Mouse (Mus musculus) kidney, postnatal 0 days (tissue): ENCODE measurements around the gene Ddx6. TPM values are rescaled to one million over a fixed set of nuclear protein-coding genes. Genes with fewer than 3 reads are reported as not detected.

Experiments used
- ATAC-seq: fragments of 200-750 bp; cut with Nextera tagmentation; replicated peaks from 2 replicates; pipeline ENCODE4 v1.8.0; 2017; ENCODE audit warnings: low read depth, moderate number of reproducible peaks, moderate TSS enrichment, moderate library complexity; ENCODE audit not compliant: low FRiP score
- DNase-seq: peaks from one replicate; pipeline ENCODE4 v3.0.0-alpha.2; 2016; ENCODE audit warnings: low spot score
- H3K27ac ChIP-seq: fragments of 300-500 bp; sonication (generic); 2 replicates; pipeline ENCODE4 v1.5.1; 2014; ENCODE audit warnings: mild to moderate bottlenecking
- H3K27me3 ChIP-seq: fragments of 300-500 bp; sonication (generic); 2 replicates; pipeline ENCODE4 v1.6.1; 2014; ENCODE audit warnings: low read length, mixed read lengths; ENCODE audit not compliant: insufficient read depth
- H3K36me3 ChIP-seq: fragments of 300-500 bp; sonication (generic); 2 replicates; pipeline ENCODE4 v1.6.1; 2014; ENCODE audit warnings: low read length, mixed read lengths; ENCODE audit not compliant: insufficient read depth
- H3K4me1 ChIP-seq: fragments of 300-500 bp; sonication (generic); replicated peaks from 2 replicates; pipeline ENCODE4 v1.6.1; 2014; ENCODE audit warnings: antibody characterized with exemption, low read length, mixed read lengths; ENCODE audit not compliant: insufficient read depth
- H3K4me2 ChIP-seq: fragments of 300-500 bp; sonication (generic); 2 replicates; pipeline ENCODE4 v1.6.1; 2014; ENCODE audit warnings: mild to moderate bottlenecking, low read length, moderate library complexity, mixed read lengths
- H3K4me3 ChIP-seq: fragments of 300-500 bp; sonication (generic); replicated peaks from 2 replicates; pipeline ENCODE4 v1.5.1; 2014; ENCODE audit warnings: low read depth, low read length
- H3K9ac ChIP-seq: fragments of 300-500 bp; sonication (generic); 2 replicates; pipeline ENCODE4 v1.6.1; 2014; ENCODE audit warnings: low read depth, low read length
- H3K9me3 ChIP-seq: fragments of 300-500 bp; sonication (generic); replicated peaks from 2 replicates; pipeline ENCODE4 v1.6.1; 2016; ENCODE audit warnings: low read length, inconsistent platforms, mixed read lengths
- CTCF ChIP-seq: IDR thresholded peaks from 2 replicates; pipeline ENCODE4 v1.5.1; 2016; ENCODE audit warnings: antibody characterized with exemption, low read depth, mild to moderate bottlenecking, moderate library complexity
- WGBS: fragments of 180-500 bp; shearing (Covaris S2); extraction: QIAGEN DNeasy Blood & Tissue Kit; methylation state at CpG from one replicate; pipeline ENCODE4 v1.1.7; 2014; 5-methylcytosine and 5-hydroxymethylcytosine counted together
- polyA plus RNA-seq: library from polyadenylated mRNA; unstranded; fragments of >200 nt; fragmentation: Nextera tagmentation; extraction: Ambion mirVana; gene quantifications from 2 replicates; pipeline ENCODE4 v1.2.1, GENCODE M21; 2015

Gene Ddx6
- polyA plus RNA-seq, 1 experiment from 2014 or later, result 13.8 TPM

DNA sequence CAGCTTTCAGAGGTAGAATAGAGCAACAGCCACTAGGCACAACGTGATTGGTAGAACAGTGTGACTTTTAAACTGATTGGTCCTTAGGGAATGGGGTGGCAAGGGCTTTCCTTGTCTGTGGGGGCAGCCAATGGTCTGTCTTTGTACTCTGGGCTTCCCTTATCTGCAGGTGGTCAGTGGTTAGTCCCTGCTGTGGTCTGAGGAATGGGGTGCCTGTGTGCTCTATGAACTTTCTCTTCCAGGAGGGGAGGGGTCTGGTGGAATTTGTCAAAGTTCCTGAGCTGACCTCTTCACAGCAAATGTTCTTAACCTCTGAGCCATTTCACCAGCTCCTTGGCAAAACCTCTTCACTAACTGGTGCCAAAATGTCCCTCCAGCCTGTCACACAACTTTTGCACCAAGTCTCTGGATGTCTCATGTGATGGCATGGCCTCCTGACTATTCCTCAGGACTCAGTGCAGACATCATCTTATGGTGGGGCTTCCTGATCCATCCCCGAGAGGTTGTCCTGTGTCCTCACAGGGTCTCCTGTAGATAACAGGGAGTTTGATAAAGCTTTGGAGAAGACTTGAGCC lies 67.7 kb downstream of the Ddx6 start:
- Histone ChIP-seq H3K27me3 (no peaks in the 10 kb centered on the region), H3K27ac (no peak overlapping the region), H3K4me3 (no peak overlapping the region), H3K9me3 (no peaks in the 10 kb centered on the region), H3K9ac (no peak overlapping the region), H3K36me3 (no peaks in the 10 kb centered on the region), H3K4me1 (no peaks in the 10 kb centered on the region), H3K4me2 (no peak overlapping the region)
- DNase-seq, result no peak
- 66% methylated on average over 2 of the region's 2 CpGs for WGBS
- no peak for ATAC-seq
- no peak for TF ChIP-seq CTCF

DNA sequence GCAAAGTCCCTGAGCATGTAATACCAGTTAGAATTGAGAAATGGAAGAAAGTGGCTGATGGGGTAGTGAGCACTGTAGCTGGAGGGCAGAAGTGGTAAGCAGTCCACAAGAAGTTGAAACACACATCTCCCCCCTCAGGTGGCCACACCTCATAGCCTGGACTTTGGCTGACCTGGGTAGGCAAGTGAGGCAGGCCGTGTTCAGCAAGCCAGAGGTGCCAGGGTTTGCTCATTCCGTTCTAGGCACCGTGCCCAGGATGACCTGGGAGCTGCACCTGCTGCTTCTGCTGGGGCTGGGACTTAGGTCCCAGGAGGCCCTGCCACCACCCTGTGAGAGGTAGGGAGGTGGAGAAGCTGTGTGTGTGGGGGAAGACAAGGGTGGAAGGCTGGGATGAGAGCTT lies 68.3 kb downstream of the Ddx6 start, which contains the start of gene Treh:
Gene Treh (plus strand): TSS at position 229 of the 400 bp plus-strand sequence.
- no peak for TF ChIP-seq CTCF
- Histone ChIP-seq H3K9ac (no peak within 1 kb of the TSS), H3K27ac (no peak within 1 kb of the TSS), H3K36me3 (no peaks in the 10 kb centered on the region), H3K4me2 (no peak within 1 kb of the TSS), H3K27me3 (no peaks in the 10 kb centered on the region), H3K9me3 (no peaks in the 10 kb centered on the region), H3K4me1 (no peaks in the 10 kb centered on the region), H3K4me3 (no peak within 1 kb of the TSS)
- WGBS, result 77% methylated on average over 3 of the region's 3 CpGs
- DNase-seq, result no peak
- ATAC-seq, result no peak

DNA sequence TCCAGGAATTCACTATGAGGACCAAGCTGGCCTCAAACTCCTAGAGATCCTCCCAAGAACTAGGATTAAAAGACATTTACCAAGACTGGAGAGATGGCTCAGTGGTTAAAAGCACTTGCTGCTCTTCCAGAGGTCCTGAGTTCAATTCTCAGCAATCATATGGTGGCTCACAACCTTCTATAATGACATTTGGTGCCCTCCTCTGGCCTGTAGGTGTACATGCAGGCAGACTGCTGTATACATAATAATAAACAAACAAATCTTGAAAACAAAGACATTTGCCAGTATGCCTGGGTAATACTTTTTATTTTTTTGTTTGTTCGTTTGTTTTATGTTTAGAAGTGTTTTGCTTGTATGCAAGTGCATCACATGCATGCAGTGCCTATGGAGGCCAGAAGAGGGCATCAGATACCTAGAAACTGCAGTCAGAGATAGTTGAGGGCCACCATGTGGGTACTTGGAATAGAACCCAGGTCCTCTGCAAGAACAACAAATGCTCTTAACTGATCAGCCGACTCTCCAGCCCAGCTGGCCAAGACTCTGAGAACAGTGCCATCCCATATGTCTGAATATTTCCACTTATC lies 73.7 kb downstream of the Ddx6 start:
- H3K4me1 ChIP-seq, result no peaks in the 10 kb centered on the region
- no peak overlapping the region for H3K4me3 ChIP-seq
- H3K9me3 ChIP-seq, result no peaks in the 10 kb centered on the region
- TF ChIP-seq CTCF, result peak; percentile 55
- no peak overlapping the region for H3K27ac ChIP-seq
- H3K27me3 ChIP-seq, result no peaks in the 10 kb centered on the region
- no peak overlapping the region for H3K4me2 ChIP-seq
- DNase-seq, result no peak
- no peak overlapping the region for H3K9ac ChIP-seq
- 89% methylated on average over 2 of the region's 2 CpGs for WGBS
- no peaks in the 10 kb centered on the region for H3K36me3 ChIP-seq
- ATAC-seq, result no peak

DNA sequence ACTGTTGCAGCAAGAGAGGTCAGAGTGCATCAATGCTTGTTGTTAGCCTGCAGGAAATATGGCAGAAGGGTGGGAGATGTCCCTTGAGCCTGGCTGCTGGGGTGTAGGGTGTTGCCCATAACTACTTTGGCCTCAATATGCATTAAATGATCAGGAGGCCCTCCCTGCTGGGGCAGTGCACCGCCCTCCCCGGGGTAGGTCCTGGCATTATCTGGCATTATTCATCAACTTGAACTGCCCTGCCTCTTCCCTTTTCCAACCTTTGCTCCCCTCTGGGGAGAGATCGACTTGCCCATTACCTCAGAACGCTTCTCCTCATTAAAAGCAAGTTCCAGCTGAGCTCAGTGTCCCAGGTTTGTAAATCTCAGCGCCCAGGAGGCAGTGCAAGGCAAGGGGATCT lies 74.9 kb downstream of the Ddx6 start:
- Histone ChIP-seq H3K4me2 (no peak overlapping the region), H3K27me3 (no peaks in the 10 kb centered on the region), H3K36me3 (no peaks in the 10 kb centered on the region), H3K4me3 (no peak overlapping the region), H3K4me1 (no peaks in the 10 kb centered on the region), H3K9me3 (no peaks in the 10 kb centered on the region), H3K9ac (no peak overlapping the region), H3K27ac (no peak overlapping the region)
- no peak for ATAC-seq
- TF ChIP-seq CTCF, result no peak
- 60% methylated on average over 5 of the region's 5 CpGs for WGBS
- no peak for DNase-seq

DNA sequence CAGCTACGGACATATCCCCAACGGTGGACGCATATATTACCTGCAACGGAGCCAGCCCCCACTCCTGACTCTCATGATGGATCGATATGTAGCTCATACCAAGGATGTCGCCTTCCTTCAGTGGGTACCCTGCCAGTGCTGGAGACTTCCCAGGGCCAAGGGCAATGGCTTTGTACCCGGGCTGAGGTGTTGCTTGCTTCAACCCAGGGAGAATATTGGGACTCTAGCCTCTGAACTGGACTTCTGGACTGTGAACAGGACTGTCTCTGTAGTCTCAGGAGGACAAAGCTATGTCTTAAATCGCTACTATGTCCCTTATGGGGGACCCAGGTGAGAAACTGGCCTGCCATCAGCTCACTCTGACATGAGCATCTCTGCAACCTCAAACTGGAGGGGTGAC lies 78.4 kb downstream of the Ddx6 start:
- Histone ChIP-seq H3K9ac (no peak overlapping the region), H3K4me3 (no peak overlapping the region), H3K36me3 (peaks cover 7% of the 10 kb centered on the region; the same call in 1 of the 2 replicates), H3K27me3 (no peaks in the 10 kb centered on the region), H3K4me1 (peaks cover 7% of the 10 kb centered on the region), H3K9me3 (no peaks in the 10 kb centered on the region), H3K27ac (no peak overlapping the region), H3K4me2 (no peak overlapping the region)
- no peak for TF ChIP-seq CTCF
- ATAC-seq (no peak), DNase-seq (no peak)
- 86% methylated on average over 8 of the region's 8 CpGs for WGBS

DNA sequence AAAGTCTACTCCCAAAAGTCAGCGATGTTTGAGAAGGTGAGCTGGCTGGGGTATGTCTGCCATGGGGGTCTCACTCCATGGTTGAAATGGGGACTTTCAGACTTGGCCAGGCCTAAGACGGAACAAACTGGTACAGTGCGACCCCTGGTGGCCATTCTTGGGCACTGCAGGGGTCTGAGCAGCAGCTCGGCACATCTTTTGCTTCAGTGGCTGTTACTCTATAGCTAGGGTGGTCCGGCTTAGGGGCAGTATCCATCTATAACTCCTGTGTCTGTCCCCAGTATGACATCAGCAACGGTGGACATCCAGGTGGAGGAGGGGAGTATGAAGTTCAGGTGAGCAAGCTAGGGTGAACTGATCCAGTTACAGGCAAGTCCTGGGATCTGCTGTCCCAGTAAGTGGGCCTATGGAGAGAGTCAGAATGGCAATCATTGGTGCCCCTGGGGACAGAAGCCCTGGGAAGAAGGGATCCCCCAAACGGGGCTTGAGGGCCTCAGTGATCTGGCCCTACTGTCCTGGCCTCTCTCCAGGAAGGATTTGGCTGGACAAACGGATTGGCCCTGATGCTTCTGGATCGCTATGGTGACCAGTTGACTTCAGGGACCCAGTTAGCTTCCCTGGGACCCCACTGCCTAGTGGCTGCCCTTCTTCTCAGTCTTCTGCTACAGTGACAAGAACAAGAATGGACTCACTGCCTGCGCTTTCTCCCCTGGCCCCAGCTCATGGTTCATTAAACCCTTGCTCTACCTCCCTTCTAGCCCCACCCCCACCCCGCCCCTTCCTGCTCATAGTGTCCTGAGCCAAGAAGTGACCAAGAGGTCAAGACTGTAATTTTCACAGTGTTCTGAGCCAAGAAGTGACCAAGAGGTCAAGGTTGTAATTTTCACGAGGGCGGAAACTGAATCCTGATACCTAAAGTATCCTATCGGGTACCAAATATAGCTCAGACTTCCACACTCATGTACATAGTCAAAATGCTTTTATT lies 80.9 kb downstream of the Ddx6 start:
- H3K36me3 ChIP-seq, result peaks cover 21% of the 10 kb centered on the region; the same call in 1 of the 2 replicates
- H3K9ac ChIP-seq, result no peak overlapping the region
- peak overlapping the region; percentile 33; the same call in 1 of the 2 replicates for H3K27ac ChIP-seq
- H3K4me1 ChIP-seq, result peaks cover 7% of the 10 kb centered on the region
- H3K9me3 ChIP-seq, result no peaks in the 10 kb centered on the region
- ATAC-seq, result peak; percentile 44; the same call in 1 of the 2 replicates
- no peak overlapping the region for H3K4me2 ChIP-seq
- TF ChIP-seq CTCF, result peak; percentile 99
- no peaks in the 10 kb centered on the region for H3K27me3 ChIP-seq
- WGBS, result 14% methylated on average over 14 of the region's 14 CpGs
- DNase-seq, result peak; percentile 85
- H3K4me3 ChIP-seq, result no peak overlapping the region
